Mouse (Mus musculus) limb, embryonic 14.5 days (tissue): ENCODE results near the gene Thumpd2. TPM values are rescaled to one million over a fixed set of nuclear protein-coding genes. Genes with fewer than 3 reads are reported as not detected.
A peak's percentile ranks its signal among the peaks of the same experiment; 100 is the strongest.

Experiments
- ATAC-seq: fragments of 200-750 bp; cut with Nextera tagmentation; 2 replicates; pipeline ENCODE4 v1.8.0; 2017; ENCODE audit warnings: low read depth, moderate number of reproducible peaks, moderate TSS enrichment; ENCODE audit not compliant: low FRiP score
- DNase-seq: peaks from one replicate; pipeline ENCODE4 v3.0.0-alpha.2; 2015; ENCODE audit warnings: low spot score
- H3K27ac ChIP-seq: fragments of 300-500 bp; sonication (generic); replicated peaks from 2 replicates; pipeline ENCODE4 v1.5.1; 2014; ENCODE audit warnings: low read depth, mild to moderate bottlenecking, low read length, moderate library complexity, mixed read lengths
- H3K27me3 ChIP-seq: fragments of 300-500 bp; sonication (generic); 2 replicates; pipeline ENCODE4 v1.6.1; 2014; ENCODE audit warnings: low read length, mixed read lengths; ENCODE audit not compliant: control insufficient read depth, insufficient read depth
- H3K36me3 ChIP-seq: fragments of 300-500 bp; sonication (generic); 2 replicates; pipeline ENCODE4 v1.6.1; 2014; ENCODE audit warnings: mild to moderate bottlenecking, low read length, moderate library complexity, mixed read lengths; ENCODE audit not compliant: control insufficient read depth, insufficient read depth
- H3K4me1 ChIP-seq: fragments of 300-500 bp; sonication (generic); 2 replicates; pipeline ENCODE4 v1.6.1; 2014; ENCODE audit warnings: antibody characterized with exemption, low read length, mixed read lengths; ENCODE audit not compliant: control insufficient read depth, insufficient read depth
- H3K4me2 ChIP-seq: fragments of 300-500 bp; sonication (generic); replicated peaks from 2 replicates; pipeline ENCODE4 v1.6.1; 2014; ENCODE audit warnings: low read depth, mild to moderate bottlenecking, low read length, moderate library complexity; ENCODE audit not compliant: severe bottlenecking
- H3K4me3 ChIP-seq: fragments of 300-500 bp; sonication (generic); replicated peaks from 2 replicates; pipeline ENCODE4 v1.5.1; 2014; ENCODE audit warnings: low read length
- H3K9ac ChIP-seq: fragments of 300-500 bp; sonication (generic); 2 replicates; pipeline ENCODE4 v1.6.1; 2014; ENCODE audit warnings: mild to moderate bottlenecking, low read depth, low read length, moderate library complexity; ENCODE audit not compliant: severe bottlenecking
- H3K9me3 ChIP-seq: fragments of 300-500 bp; sonication (generic); 2 replicates; pipeline ENCODE4 v1.6.1; 2016; ENCODE audit warnings: low read length; ENCODE audit not compliant: control insufficient read depth
- POLR2A ChIP-seq: fragments of 200-500 bp; IDR thresholded peaks from 2 replicates; pipeline ENCODE4 v1.8.0; 2012; ENCODE audit warnings: inconsistent platforms, mild to moderate bottlenecking, moderate library complexity, borderline replicate concordance; ENCODE audit not compliant: insufficient read depth, insufficient read length; ENCODE audit errors: extremely low read depth
- WGBS: fragments of 180-500 bp; shearing (Covaris S2); extraction: QIAGEN DNeasy Blood & Tissue Kit; methylation state at CpG from one replicate; pipeline ENCODE4 v1.1.7; 2014; 5-methylcytosine and 5-hydroxymethylcytosine counted together
- polyA plus RNA-seq, 2 experiments: library from polyadenylated mRNA; depleted of rRNA in 1 of 2; stranded (reverse) in 1 of 2; unstranded in 1 of 2; fragments of >200 nt; fragmentation: Nextera tagmentation in 1 of 2; extraction: Ambion mirVana in 1 of 2; gene quantifications; 2 replicates each; pipeline versions ENCODE4 v1.2.1 to v1.2.3; 2012 to 2014

The Thumpd2 gene
- polyA plus RNA-seq (2012; rRNA removed): 7.4 and 9.2 TPM in 2 replicates
- 15.7 and 17.0 TPM in 2 replicates for polyA plus RNA-seq (2014; fragmentation: Nextera tagmentation; extraction: Ambion mirVana)

DNA sequence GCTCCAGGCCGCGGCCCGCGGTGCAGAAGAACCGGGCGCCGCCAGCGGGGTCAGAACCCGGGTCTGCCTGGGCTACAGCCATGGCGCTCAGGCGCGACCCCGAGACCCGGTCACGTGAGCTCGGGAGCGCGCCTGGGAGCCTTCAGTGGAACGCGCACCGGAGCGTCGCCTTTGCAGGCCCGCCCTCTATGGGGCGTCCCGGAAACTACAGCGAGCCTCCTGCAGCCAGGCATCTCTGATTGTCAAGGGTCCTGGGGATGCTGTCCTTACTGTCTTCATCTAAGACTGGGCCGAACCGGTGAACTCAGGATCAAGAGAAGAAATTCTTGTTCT lies at the start of gene Thumpd2:
Gene Thumpd2 (minus strand): TSS at position 104 of the 333 bp plus-strand sequence.
- Histone ChIP-seq H3K36me3 (peaks cover 6% of the 10 kb centered on the region; the same call in 1 of the 2 replicates), H3K4me1 (peaks cover 5% of the 10 kb centered on the region), H3K9me3 (no peaks in the 10 kb centered on the region), H3K9ac (peak within 1 kb of the TSS; percentile 92), H3K27me3 (no peaks in the 10 kb centered on the region), H3K27ac (peak within 1 kb of the TSS; percentile 64; the same call in 1 of the 2 replicates), H3K4me3 (peak within 1 kb of the TSS; percentile 81), H3K4me2 (peak within 1 kb of the TSS; percentile 55)
- DNase-seq (peak; percentile 91), ATAC-seq (peak; percentile 95)
- peak; percentile 74; the same call in 1 of the 2 replicates for TF ChIP-seq POLR2A
- 2% methylated on average over 29 of the region's 29 CpGs for WGBS

DNA sequence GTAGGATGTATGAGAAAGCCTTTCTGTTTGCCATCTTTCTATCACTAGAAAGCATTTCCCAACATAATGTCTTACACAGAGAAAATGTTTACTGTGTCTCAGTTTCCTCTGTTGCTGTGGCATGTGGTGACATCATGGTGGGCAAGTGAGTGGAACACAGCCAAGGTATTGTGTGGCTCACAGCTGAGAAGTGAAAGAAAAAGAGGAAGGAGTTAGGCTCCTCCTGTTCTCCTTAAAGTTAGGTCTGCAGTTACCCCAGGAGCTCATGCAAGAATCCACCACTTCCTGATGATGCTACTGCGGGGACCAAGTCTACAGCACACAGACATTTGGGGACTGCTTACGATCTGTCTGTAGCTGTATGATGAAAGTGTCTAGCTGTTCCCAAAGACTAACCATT lies 39.4 kb upstream of the Thumpd2 start:
- no peak for ATAC-seq

GRCm38 (mm10) chr17:81102866-81103265 lies 38.0 kb upstream of the Thumpd2 start:
- ATAC-seq (no peak), DNase-seq (no peak)
- no peaks in the 10 kb centered on the region for H3K4me1 ChIP-seq
- H3K4me2 ChIP-seq: no peak overlapping the region
- WGBS: 67% methylated on average over 8 of the region's 8 CpGs
- no peak overlapping the region for H3K27ac ChIP-seq
- H3K36me3 ChIP-seq: no peaks in the 10 kb centered on the region
- no peaks in the 10 kb centered on the region for H3K27me3 ChIP-seq
- no peak overlapping the region for H3K4me3 ChIP-seq
- H3K9me3 ChIP-seq: no peaks in the 10 kb centered on the region
- no peak overlapping the region for H3K9ac ChIP-seq
- TF ChIP-seq POLR2A: no peak

More for the DNA sequence above, 39.4 kb upstream of the Thumpd2 start:
- H3K27me3 ChIP-seq: no peaks in the 10 kb centered on the region
- no peak overlapping the region for H3K4me3 ChIP-seq
- no peak overlapping the region for H3K9ac ChIP-seq
- H3K4me1 ChIP-seq: no peaks in the 10 kb centered on the region
- no peak overlapping the region for H3K27ac ChIP-seq
- 77% methylated on average over 2 of the region's 2 CpGs for WGBS
- DNase-seq: no peak
- H3K36me3 ChIP-seq: no peaks in the 10 kb centered on the region
- no peak overlapping the region for H3K4me2 ChIP-seq
- H3K9me3 ChIP-seq: no peaks in the 10 kb centered on the region
- TF ChIP-seq POLR2A: no peak

DNA sequence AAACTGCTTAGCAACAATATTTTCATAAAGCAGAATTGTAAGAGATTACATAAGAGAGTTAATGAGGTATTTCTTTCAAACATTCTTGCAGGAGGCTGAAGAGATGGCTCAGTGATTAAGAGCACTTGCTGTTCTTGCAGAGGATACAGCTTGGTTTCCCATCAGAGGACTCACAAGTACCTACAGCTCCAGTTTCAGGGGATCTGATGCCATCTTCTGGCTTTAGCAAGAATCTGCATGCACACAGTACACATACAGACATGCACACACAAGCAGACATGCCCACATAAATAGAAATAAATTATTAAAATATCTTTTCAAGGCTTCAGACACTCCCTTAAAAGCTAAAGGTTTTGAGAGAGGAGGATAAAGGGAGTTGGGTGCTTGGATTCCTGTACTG lies 33.6 kb upstream of the Thumpd2 start:
- Histone ChIP-seq H3K4me2 (no peak overlapping the region), H3K27ac (no peak overlapping the region), H3K4me1 (no peaks in the 10 kb centered on the region), H3K4me3 (no peak overlapping the region), H3K9me3 (no peaks in the 10 kb centered on the region), H3K9ac (no peak overlapping the region), H3K36me3 (no peaks in the 10 kb centered on the region), H3K27me3 (no peaks in the 10 kb centered on the region)
- no peak for TF ChIP-seq POLR2A
- ATAC-seq (no peak), DNase-seq (no peak)

DNA sequence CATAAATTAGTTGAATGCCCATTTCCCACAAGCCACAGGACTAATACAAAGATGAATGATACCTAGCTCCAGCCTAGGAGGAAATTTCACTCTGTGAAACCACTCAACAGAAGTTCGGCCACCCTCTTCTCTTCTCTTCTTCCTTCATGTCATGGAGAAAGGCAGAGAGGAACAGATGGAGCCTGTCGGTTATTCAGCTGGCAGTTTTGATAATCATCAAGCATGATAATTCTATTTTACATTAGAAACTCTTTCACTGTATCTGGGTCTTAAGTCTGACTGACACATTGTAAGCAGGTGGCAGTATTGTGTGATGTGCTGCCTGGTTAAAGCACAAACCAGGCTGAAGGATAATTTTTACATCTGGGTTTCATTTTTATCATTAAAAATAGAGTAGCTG lies 31.6 kb upstream of the Thumpd2 start:
- no peaks in the 10 kb centered on the region for H3K4me1 ChIP-seq
- H3K27me3 ChIP-seq: no peaks in the 10 kb centered on the region
- TF ChIP-seq POLR2A: no peak
- no peaks in the 10 kb centered on the region for H3K9me3 ChIP-seq
- 85% methylated on average over 2 of the region's 2 CpGs for WGBS
- no peak overlapping the region for H3K27ac ChIP-seq
- DNase-seq (no peak), ATAC-seq (no peak)
- no peaks in the 10 kb centered on the region for H3K36me3 ChIP-seq
- H3K4me3 ChIP-seq: no peak overlapping the region
- no peak overlapping the region for H3K4me2 ChIP-seq
- no peak overlapping the region for H3K9ac ChIP-seq

DNA sequence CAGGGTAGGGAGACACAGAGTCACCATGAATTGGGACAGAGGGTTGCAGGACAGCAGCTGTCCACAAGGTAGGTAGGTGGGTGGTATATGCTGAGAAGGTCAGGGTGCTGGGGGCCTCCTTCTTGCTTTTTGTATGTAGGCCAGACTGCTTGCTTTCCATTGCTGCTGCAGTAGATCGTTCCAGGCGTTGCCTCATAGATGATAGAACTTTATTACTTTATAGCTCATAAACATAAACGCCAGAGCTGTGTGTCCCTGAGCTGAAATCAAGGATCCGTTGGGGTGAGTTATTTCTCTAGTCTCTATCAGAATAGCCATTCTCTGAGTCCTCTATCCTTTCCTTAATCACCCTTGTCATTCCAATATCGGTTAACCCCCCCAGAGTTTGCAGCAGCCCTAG lies 27.9 kb upstream of the Thumpd2 start:
- 47% methylated on average over 5 of the region's 5 CpGs for WGBS
- Histone ChIP-seq H3K4me3 (no peak overlapping the region), H3K4me1 (no peaks in the 10 kb centered on the region), H3K36me3 (no peaks in the 10 kb centered on the region), H3K27me3 (no peaks in the 10 kb centered on the region), H3K4me2 (no peak overlapping the region), H3K9ac (no peak overlapping the region), H3K27ac (no peak overlapping the region), H3K9me3 (no peaks in the 10 kb centered on the region)
- no peak for ATAC-seq
- DNase-seq: no peak
- no peak for TF ChIP-seq POLR2A
